In genomic region chr19:46036477-46037242, GRCm38 (mm10) we compare ENCODE assay signal across 8 mouse cellular contexts. TPM values are rescaled to one million over a fixed set of nuclear protein-coding genes. Genes with fewer than 3 reads are reported as not detected.
A peak's percentile ranks its signal among the peaks of the same experiment; 100 is the strongest.
DNase-seq lines count a peak whose midpoint lies in the region; ATAC-seq and TF ChIP-seq lines count a peak whose summit lies in the region.

No protein-coding gene starts in this region.

- H3K4me3 ChIP-seq in left cerebral cortex, adult 2 months = no peak overlapping the region
- H3K4me3 ChIP-seq in embryonic facial prominence, embryonic 11.5 days (ENCODE audit: low read depth, low read length) = peak overlapping the region; percentile 85

- intact Hi-C loops in left cerebral cortex, adult 2 months (cut with DNase I) = no loop called here
- intact Hi-C loops in left cerebral cortex, postnatal 25 days (cut with DNase I) = no loop called here

- peak overlapping the region; percentile 19 for H3K9ac ChIP-seq in embryonic facial prominence, embryonic 11.5 days (replicated peaks; ENCODE audit: low read length)

- H3K27ac ChIP-seq in left cerebral cortex, adult 2 months = no peak overlapping the region
- peak overlapping the region; percentile 22; the same call in 1 of the 2 replicates for H3K27ac ChIP-seq in embryonic facial prominence, embryonic 11.5 days (replicated peaks; ENCODE audit: low read depth, low read length)

- TF ChIP-seq CTCF in left cerebral cortex, adult 2 months (IDR thresholded peaks at IDR 0.05) = peak; percentile 46

- peaks cover 6% of the 10 kb centered on the region for H3K4me1 ChIP-seq in embryonic facial prominence, embryonic 11.5 days (ENCODE audit: control insufficient read depth, insufficient read depth, low read length)

- no peak for DNase-seq in left cerebral cortex, adult 2 months (ENCODE audit: extremely low spot score in 1 of 2, low spot score in 2 of 2)
- no peak for DNase-seq in left cerebral cortex, postnatal 25 days (ENCODE audit: low spot score in 2 of 2)
- peak; percentile 51 for DNase-seq in embryonic facial prominence, embryonic 11.5 days (ENCODE audit: low spot score)
- peak; percentile 50 for DNase-seq in induced T-regulatory cell, adult 2 months (ENCODE audit: low read depth)
- no peak for DNase-seq in c-Kit-positive CD71-positive TER-119-positive erythroid progenitor cells, embryonic 14.5 days (ENCODE audit: low spot score)
- DNase-seq in adrenal gland, adult 2 months = no peak
- no peak for DNase-seq in Muller cell, postnatal 12 days (ENCODE audit: inconsistent ontology term)

- H3K9me3 ChIP-seq in embryonic facial prominence, embryonic 11.5 days (replicated peaks; ENCODE audit: control insufficient read depth, low read length) = no peaks in the 10 kb centered on the region

- H3K27me3 ChIP-seq in embryonic facial prominence, embryonic 11.5 days (ENCODE audit: control insufficient read depth, insufficient read depth, low read length) = no peaks in the 10 kb centered on the region

- peaks cover 34% of the 10 kb centered on the region for H3K36me3 ChIP-seq in embryonic facial prominence, embryonic 11.5 days (replicated peaks; ENCODE audit: control insufficient read depth, insufficient read depth, low read depth, low read length)

- no peak for ATAC-seq in embryonic facial prominence, embryonic 11.5 days (replicated peaks; ENCODE audit: insufficient number of reproducible peaks, low FRiP score, low TSS enrichment, low read depth)
- 0 out of 2 replicates have a peak, but pooled peaks have one; percentile 29 for ATAC-seq in megakaryocyte-erythroid progenitor cell, adult 5-6 weeks (replicated peaks; ENCODE audit: low FRiP score, low TSS enrichment, poor library complexity, severe bottlenecking)

- H3K4me2 ChIP-seq in embryonic facial prominence, embryonic 11.5 days (ENCODE audit: low read depth, low read length) = peak overlapping the region; percentile 96

- WGBS in embryonic facial prominence, embryonic 11.5 days = 73% methylated on average over 13 of the region's 13 CpGs

RNA-seq across cellular contexts. Expression of gene Pprc1, which starts 8.0 kb away (rescaled TPM):
- 10 to 100 TPM; 29.0 to 31.8 TPM for total RNA-seq in left cerebral cortex, adult 2 months (2021)
- 10 to 100 TPM; 23.3 to 27.7 TPM for total RNA-seq in left cerebral cortex, postnatal 25 days (2021)
- polyA plus RNA-seq in embryonic facial prominence, embryonic 11.5 days (2014; fragmentation: Nextera tagmentation; extraction: Ambion mirVana) = 46.7 and 57.0 TPM in 2 replicates
- total RNA-seq in megakaryocyte-erythroid progenitor cell, adult 5-6 weeks (2014; fragmentation: Nextera tagmentation) = 139 and 168 TPM in 2 replicates
- 21.3 and 28.9 TPM in 2 replicates for total RNA-seq in megakaryocyte-erythroid progenitor cell, adult 5-6 weeks (2017)
- 10 to 100 TPM; 22.5 to 36.4 TPM for total RNA-seq in adrenal gland, adult 2 months (2021)
- polyA plus RNA-seq in adrenal gland, adult 2 months (2012; rRNA removed) = 16.0 and 19.1 TPM in 2 replicates

RNA-seq across cellular contexts. Expression of gene Ldb1, which starts 8.4 kb away (rescaled TPM):
- total RNA-seq in left cerebral cortex, adult 2 months (2021) = 100 to 1,000 TPM; 111 to 117 TPM
- total RNA-seq in left cerebral cortex, postnatal 25 days (2021) = 100 to 1,000 TPM; 104 to 105 TPM
- polyA plus RNA-seq in embryonic facial prominence, embryonic 11.5 days (2014; fragmentation: Nextera tagmentation; extraction: Ambion mirVana) = 80.7 and 84.4 TPM in 2 replicates
- total RNA-seq in megakaryocyte-erythroid progenitor cell, adult 5-6 weeks (2014; fragmentation: Nextera tagmentation) = 370 and 401 TPM in 2 replicates
- 268 and 296 TPM in 2 replicates for total RNA-seq in megakaryocyte-erythroid progenitor cell, adult 5-6 weeks (2017)
- total RNA-seq in adrenal gland, adult 2 months (2021) = 10 to 100 TPM; 58.2 to 67.1 TPM
- polyA plus RNA-seq in adrenal gland, adult 2 months (2012; rRNA removed) = 99.3 and 117 TPM in 2 replicates

RNA-seq across cellular contexts. Expression of gene Hps6, which starts 33.4 kb away (rescaled TPM):
- total RNA-seq in left cerebral cortex, adult 2 months (2021) = 1 to 10 TPM; 6.0 to 7.4 TPM
- total RNA-seq in left cerebral cortex, postnatal 25 days (2021) = 1 to 10 TPM; 5.7 TPM
- polyA plus RNA-seq in embryonic facial prominence, embryonic 11.5 days (2014; fragmentation: Nextera tagmentation; extraction: Ambion mirVana) = 1.9 and 2.4 TPM in 2 replicates
- total RNA-seq in megakaryocyte-erythroid progenitor cell, adult 5-6 weeks (2014; fragmentation: Nextera tagmentation) = 0.55 and 2.1 TPM in 2 replicates
- 2.0 and 3.8 TPM in 2 replicates for total RNA-seq in megakaryocyte-erythroid progenitor cell, adult 5-6 weeks (2017)
- 10 to 100 TPM; 11.2 to 15.4 TPM for total RNA-seq in adrenal gland, adult 2 months (2021)
- polyA plus RNA-seq in adrenal gland, adult 2 months (2012; rRNA removed) = 16.7 and 19.7 TPM in 2 replicates

RNA-seq across cellular contexts. Expression of gene Armh3, which starts 38.4 kb away (rescaled TPM):
- total RNA-seq in left cerebral cortex, adult 2 months (2021) = 10 to 100 TPM; 19.4 to 20.9 TPM
- 10 to 100 TPM; 19.7 to 19.8 TPM for total RNA-seq in left cerebral cortex, postnatal 25 days (2021)
- 13.9 and 15.9 TPM in 2 replicates for polyA plus RNA-seq in embryonic facial prominence, embryonic 11.5 days (2014; fragmentation: Nextera tagmentation; extraction: Ambion mirVana)
- 5.6 and 10.5 TPM in 2 replicates for total RNA-seq in megakaryocyte-erythroid progenitor cell, adult 5-6 weeks (2014; fragmentation: Nextera tagmentation)
- total RNA-seq in megakaryocyte-erythroid progenitor cell, adult 5-6 weeks (2017) = 4.6 and 8.2 TPM in 2 replicates
- 10 to 100 TPM; 15.5 to 17.3 TPM for total RNA-seq in adrenal gland, adult 2 months (2021)
- 6.1 and 8.5 TPM in 2 replicates for polyA plus RNA-seq in adrenal gland, adult 2 months (2012; rRNA removed)

RNA-seq across cellular contexts. Expression of gene Nolc1, which starts 39.0 kb away (rescaled TPM):
- total RNA-seq in left cerebral cortex, adult 2 months (2021) = 10 to 100 TPM; 45.0 to 51.0 TPM
- total RNA-seq in left cerebral cortex, postnatal 25 days (2021) = 10 to 100 TPM; 40.1 to 41.8 TPM
- 114 and 132 TPM in 2 replicates for polyA plus RNA-seq in embryonic facial prominence, embryonic 11.5 days (2014; fragmentation: Nextera tagmentation; extraction: Ambion mirVana)
- total RNA-seq in megakaryocyte-erythroid progenitor cell, adult 5-6 weeks (2014; fragmentation: Nextera tagmentation) = 170 and 201 TPM in 2 replicates
- 271 and 318 TPM in 2 replicates for total RNA-seq in megakaryocyte-erythroid progenitor cell, adult 5-6 weeks (2017)
- total RNA-seq in adrenal gland, adult 2 months (2021) = 10 to 100 TPM; 44.6 to 72.2 TPM
- polyA plus RNA-seq in adrenal gland, adult 2 months (2012; rRNA removed) = 4.3 and 5.8 TPM in 2 replicates

Comparison
In these comparisons a context has a peak if more than half of its experiments do, and no peak if none do; other contexts are left out.
1. DNase-seq: peak in embryonic facial prominence, embryonic 11.5 days (single experiment) and induced T-regulatory cell, adult 2 months (single experiment); none in left cerebral cortex, adult 2 months (0 of 2), left cerebral cortex, postnatal 25 days (0 of 2), c-Kit-positive CD71-positive TER-119-positive erythroid progenitor cells, embryonic 14.5 days (single experiment), adrenal gland, adult 2 months (single experiment) and Muller cell, postnatal 12 days (single experiment).